Mouse (Mus musculus) forebrain, embryonic 13.5 days (tissue): Measurements from ENCODE around the gene Poldip3. TPM values are rescaled to one million over a fixed set of nuclear protein-coding genes. Genes with fewer than 3 reads are reported as not detected.

Source experiments
- ATAC-seq: fragments of 200-750 bp; cut with Nextera tagmentation; 2 replicates; pipeline ENCODE4 v1.8.0; 2017
- H3K27ac ChIP-seq: fragments of 300-500 bp; sonication (generic); 2 replicates; pipeline ENCODE4 v1.5.1; 2015; ENCODE audit warnings: inconsistent platforms, mild to moderate bottlenecking, moderate library complexity
- H3K27me3 ChIP-seq: fragments of 300-500 bp; sonication (generic); 2 replicates; pipeline ENCODE4 v1.6.1; 2015; ENCODE audit warnings: mild to moderate bottlenecking, inconsistent platforms
- H3K36me3 ChIP-seq: fragments of 300-500 bp; sonication (generic); 2 replicates; pipeline ENCODE4 v1.6.1; 2015; ENCODE audit warnings: mild to moderate bottlenecking, inconsistent platforms; ENCODE audit not compliant: poor library complexity, severe bottlenecking
- H3K4me1 ChIP-seq: fragments of 300-500 bp; sonication (generic); 2 replicates; pipeline ENCODE4 v1.6.1; 2015; ENCODE audit warnings: inconsistent platforms
- H3K4me2 ChIP-seq: fragments of 300-500 bp; sonication (generic); 2 replicates; pipeline ENCODE4 v1.6.1; 2015; ENCODE audit warnings: inconsistent platforms, mild to moderate bottlenecking, moderate library complexity
- H3K4me3 ChIP-seq: fragments of 300-500 bp; sonication (generic); 2 replicates; pipeline ENCODE4 v1.5.1; 2015; ENCODE audit warnings: mild to moderate bottlenecking, inconsistent platforms
- H3K9ac ChIP-seq: fragments of 300-500 bp; sonication (generic); 2 replicates; pipeline ENCODE4 v1.6.1; 2015; ENCODE audit warnings: mild to moderate bottlenecking, inconsistent platforms
- H3K9me3 ChIP-seq: fragments of 300-500 bp; sonication (generic); replicated peaks from 2 replicates; pipeline ENCODE4 v1.6.1; 2016; ENCODE audit warnings: inconsistent platforms
- WGBS: fragments of 180-500 bp; shearing (Covaris S2); methylation state at CpG from one replicate; pipeline ENCODE4 v1.1.7; 2015; 5-methylcytosine and 5-hydroxymethylcytosine counted together
- polyA plus RNA-seq: library from polyadenylated mRNA; unstranded; fragments of >200 nt; fragmentation: Nextera tagmentation; extraction: Ambion mirVana; gene quantifications from 2 replicates; pipeline ENCODE4 v1.2.1, GENCODE M21; 2015

The Poldip3 gene
- polyA plus RNA-seq, 1 experiment from 2014 or later: 155 TPM

DNA sequence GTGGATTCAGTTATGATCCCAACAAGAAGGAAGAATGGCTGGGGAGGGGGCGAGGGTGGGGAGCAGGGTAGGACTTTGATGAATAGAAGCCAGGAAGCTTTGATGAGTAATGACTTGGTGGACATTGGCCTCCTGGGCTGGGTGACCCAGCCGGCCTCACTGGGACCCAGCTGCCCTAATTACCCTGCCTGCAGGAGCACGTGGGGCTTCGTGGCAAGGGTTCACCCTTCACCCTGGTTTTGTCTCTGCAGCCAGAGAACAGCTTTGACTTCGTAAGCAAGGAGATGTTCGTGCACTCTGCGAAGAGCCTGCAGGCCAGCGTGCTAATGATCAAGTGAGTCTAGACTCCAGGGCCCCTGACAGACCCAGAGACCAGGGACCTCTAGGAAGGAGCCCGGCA lies 35.1 kb downstream of the Poldip3 start:
- H3K36me3 ChIP-seq: peaks cover 49% of the 10 kb centered on the region
- no peaks in the 10 kb centered on the region for H3K9me3 ChIP-seq
- no peak overlapping the region for H3K4me2 ChIP-seq
- H3K4me3 ChIP-seq: no peak overlapping the region
- peaks cover 34% of the 10 kb centered on the region for H3K4me1 ChIP-seq
- no peak for ATAC-seq
- 80% methylated on average over 9 of the region's 9 CpGs for WGBS
- no peak overlapping the region for H3K9ac ChIP-seq
- H3K27ac ChIP-seq: no peak overlapping the region
- H3K27me3 ChIP-seq: no peaks in the 10 kb centered on the region

- H3K4me3 ChIP-seq: no peak overlapping the region
- peak; percentile 77 for ATAC-seq
- H3K9me3 ChIP-seq: no peaks in the 10 kb centered on the region
- 17% methylated on average over 6 of the region's 11 CpGs for WGBS
- no peaks in the 10 kb centered on the region for H3K27me3 ChIP-seq
- H3K4me2 ChIP-seq: no peak overlapping the region
- H3K9ac ChIP-seq: 0 out of 2 replicates have a peak overlapping the region, but pooled peaks have one; percentile 43
- H3K36me3 ChIP-seq: peaks cover 40% of the 10 kb centered on the region
- no peak overlapping the region for H3K27ac ChIP-seq
- H3K4me1 ChIP-seq: peaks cover 22% of the 10 kb centered on the region
Observed at GRCm38 (mm10) chr15:83112898-83113297, 36.3 kb downstream of the Poldip3 start.

- no peak overlapping the region for H3K4me2 ChIP-seq
- WGBS: 91% methylated on average over 7 of the region's 7 CpGs
- H3K9me3 ChIP-seq: no peaks in the 10 kb centered on the region
- no peak overlapping the region for H3K9ac ChIP-seq
- H3K27me3 ChIP-seq: no peaks in the 10 kb centered on the region
- peaks cover 30% of the 10 kb centered on the region for H3K36me3 ChIP-seq
- no peak for ATAC-seq
- H3K4me1 ChIP-seq: peaks cover 22% of the 10 kb centered on the region
- no peak overlapping the region for H3K4me3 ChIP-seq
- no peak overlapping the region for H3K27ac ChIP-seq
Observed at GRCm38 (mm10) chr15:83111874-83112273, 37.3 kb downstream of the Poldip3 start.

GRCm38 (mm10) chr15:83111290-83111689 lies 37.9 kb downstream of the Poldip3 start:
- no peaks in the 10 kb centered on the region for H3K27me3 ChIP-seq
- H3K4me2 ChIP-seq: no peak overlapping the region
- H3K4me3 ChIP-seq: no peak overlapping the region
- 61% methylated on average over 6 of the region's 6 CpGs for WGBS
- H3K9me3 ChIP-seq: no peaks in the 10 kb centered on the region
- peaks cover 24% of the 10 kb centered on the region for H3K36me3 ChIP-seq
- peaks cover 22% of the 10 kb centered on the region for H3K4me1 ChIP-seq
- no peak for ATAC-seq
- H3K9ac ChIP-seq: no peak overlapping the region
- H3K27ac ChIP-seq: no peak overlapping the region

DNA sequence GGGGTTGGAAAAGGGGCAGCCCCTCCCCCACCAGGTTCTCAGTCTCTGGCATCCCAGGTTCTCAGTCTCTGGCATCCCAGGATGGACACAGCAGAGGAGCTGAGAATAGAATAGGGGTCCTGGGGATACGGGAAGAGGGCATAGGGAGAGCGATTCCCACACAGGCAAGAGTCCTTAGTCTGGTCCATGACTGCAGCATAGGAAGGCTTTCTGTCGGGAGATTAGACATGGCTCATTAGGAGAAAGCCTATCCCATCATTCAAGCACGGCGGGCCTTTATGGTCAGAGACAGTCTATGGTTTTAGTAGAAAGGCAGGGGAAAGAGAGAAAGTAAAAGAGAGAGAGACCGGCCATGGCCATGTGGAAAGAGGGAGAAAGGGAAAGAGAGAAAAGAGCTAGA lies 41.4 kb downstream of the Poldip3 start:
- no peaks in the 10 kb centered on the region for H3K9me3 ChIP-seq
- ATAC-seq: no peak
- no peak overlapping the region for H3K4me3 ChIP-seq
- no peak overlapping the region for H3K4me2 ChIP-seq
- no peak overlapping the region for H3K27ac ChIP-seq
- 39% methylated on average over 6 of the region's 6 CpGs for WGBS
- no peaks in the 10 kb centered on the region for H3K27me3 ChIP-seq
- H3K9ac ChIP-seq: no peak overlapping the region
- peaks cover 7% of the 10 kb centered on the region; the same call in 1 of the 2 replicates for H3K4me1 ChIP-seq
- H3K36me3 ChIP-seq: no peaks in the 10 kb centered on the region

DNA sequence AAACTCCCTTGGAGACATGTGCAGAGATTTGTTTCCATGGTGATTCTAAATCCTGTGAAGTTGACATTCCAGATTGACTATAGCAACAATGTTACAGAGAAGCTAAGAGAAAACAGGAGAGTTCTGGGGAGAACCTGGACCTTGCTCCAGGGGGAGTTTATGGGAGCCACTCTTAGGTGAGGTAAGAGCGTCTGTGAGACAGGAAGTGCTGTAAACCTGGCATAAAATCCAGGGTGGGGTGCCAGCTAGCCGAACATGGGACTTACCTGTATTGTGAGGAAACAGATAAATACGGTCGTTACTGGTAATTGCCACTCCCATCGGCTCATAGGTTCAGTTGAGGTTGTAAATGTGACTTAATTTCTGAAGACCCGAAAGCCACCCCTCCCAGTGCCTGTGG lies 42.8 kb downstream of the Poldip3 start:
- H3K27me3 ChIP-seq: no peaks in the 10 kb centered on the region
- no peak overlapping the region for H3K4me3 ChIP-seq
- peaks cover 6% of the 10 kb centered on the region; the same call in 1 of the 2 replicates for H3K4me1 ChIP-seq
- no peaks in the 10 kb centered on the region for H3K36me3 ChIP-seq
- H3K27ac ChIP-seq: no peak overlapping the region
- WGBS: 76% methylated on average over 6 of the region's 6 CpGs
- H3K4me2 ChIP-seq: no peak overlapping the region
- H3K9ac ChIP-seq: 0 out of 2 replicates have a peak overlapping the region, but pooled peaks have one; percentile 30
- no peaks in the 10 kb centered on the region for H3K9me3 ChIP-seq
- no peak for ATAC-seq

GRCm38 (mm10) chr15:83103111-83103510 lies 46.1 kb downstream of the Poldip3 start:
- Histone ChIP-seq H3K4me1 (peaks cover 18% of the 10 kb centered on the region), H3K27me3 (peaks cover 9% of the 10 kb centered on the region), H3K4me2 (no peak overlapping the region), H3K36me3 (no peaks in the 10 kb centered on the region), H3K9me3 (no peaks in the 10 kb centered on the region), H3K4me3 (no peak overlapping the region), H3K27ac (no peak overlapping the region), H3K9ac (no peak overlapping the region)
- ATAC-seq: no peak
- 20% methylated on average over 1 of the region's 1 CpGs for WGBS

DNA sequence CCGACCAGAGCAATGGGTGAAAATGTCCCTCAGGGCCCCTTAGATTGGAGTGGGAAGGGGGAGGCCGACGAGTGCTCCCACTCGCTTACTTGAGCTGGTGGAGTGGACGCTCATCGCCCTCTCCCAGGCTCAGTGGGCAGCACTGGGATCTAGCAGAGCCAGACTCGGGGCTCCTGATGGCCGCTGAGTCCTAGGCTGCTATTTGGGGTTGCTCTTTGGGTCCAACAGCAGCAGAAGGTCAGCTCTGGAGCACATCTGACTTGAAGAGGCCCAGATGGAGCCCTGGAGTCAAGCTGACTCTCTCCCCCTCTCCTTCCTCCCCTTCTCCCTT lies 48.9 kb downstream of the Poldip3 start:
- Histone ChIP-seq H3K9ac (peak overlapping the region; percentile 68), H3K4me1 (peaks cover 18% of the 10 kb centered on the region), H3K9me3 (no peaks in the 10 kb centered on the region), H3K4me3 (peak overlapping the region; percentile 43), H3K27ac (no peak overlapping the region), H3K27me3 (peaks cover 13% of the 10 kb centered on the region), H3K4me2 (peak overlapping the region; percentile 76), H3K36me3 (no peaks in the 10 kb centered on the region)
- WGBS: 2% methylated on average over 8 of the region's 8 CpGs
- ATAC-seq: peak; percentile 57

DNA sequence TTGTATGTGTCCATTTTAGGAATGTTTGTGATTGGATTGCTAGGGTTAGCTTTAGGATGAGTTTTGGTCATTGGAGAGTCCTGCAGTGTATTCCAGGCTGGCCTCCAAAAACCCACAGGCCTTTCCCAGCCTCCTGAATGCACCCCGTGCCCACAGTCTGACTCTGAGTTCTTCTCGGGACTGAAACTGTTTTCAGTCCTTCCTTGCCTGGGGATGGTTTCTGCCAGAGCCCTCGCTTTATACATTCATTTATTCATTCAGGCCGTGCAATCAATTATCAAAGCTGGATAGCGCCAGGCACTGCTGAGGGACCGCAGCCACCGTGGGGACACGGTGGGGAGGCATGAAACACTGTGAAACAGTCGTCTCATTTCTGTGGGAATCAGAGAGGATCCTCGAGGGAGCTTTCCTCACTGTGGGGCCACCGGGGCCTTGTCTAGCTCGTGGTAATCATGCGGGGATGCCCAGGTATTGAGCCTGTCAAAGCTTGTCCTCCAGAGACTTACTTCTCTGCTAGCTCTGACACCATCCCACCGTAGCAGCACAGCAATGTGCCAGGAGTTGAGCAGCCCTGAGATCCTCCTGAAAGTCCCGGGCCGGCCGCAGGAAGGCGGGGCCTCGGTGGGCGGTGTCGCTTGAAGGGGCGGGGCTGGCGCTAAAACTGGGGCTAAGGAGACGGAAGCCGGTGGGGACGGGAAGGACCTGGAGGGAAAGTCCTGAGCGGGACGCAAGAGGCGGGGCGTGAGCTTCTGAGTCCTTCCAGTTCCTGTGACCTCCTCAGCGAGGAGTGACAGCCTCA lies 49.5 kb downstream of the Poldip3 start:
- Histone ChIP-seq H3K36me3 (no peaks in the 10 kb centered on the region), H3K4me1 (peaks cover 18% of the 10 kb centered on the region), H3K4me3 (peak overlapping the region; percentile 43), H3K4me2 (peak overlapping the region; percentile 76), H3K27ac (no peak overlapping the region), H3K9ac (peak overlapping the region; percentile 68), H3K9me3 (no peaks in the 10 kb centered on the region), H3K27me3 (peaks cover 13% of the 10 kb centered on the region)
- ATAC-seq: peak; percentile 83
- WGBS: 2% methylated on average over 31 of the region's 31 CpGs

DNA sequence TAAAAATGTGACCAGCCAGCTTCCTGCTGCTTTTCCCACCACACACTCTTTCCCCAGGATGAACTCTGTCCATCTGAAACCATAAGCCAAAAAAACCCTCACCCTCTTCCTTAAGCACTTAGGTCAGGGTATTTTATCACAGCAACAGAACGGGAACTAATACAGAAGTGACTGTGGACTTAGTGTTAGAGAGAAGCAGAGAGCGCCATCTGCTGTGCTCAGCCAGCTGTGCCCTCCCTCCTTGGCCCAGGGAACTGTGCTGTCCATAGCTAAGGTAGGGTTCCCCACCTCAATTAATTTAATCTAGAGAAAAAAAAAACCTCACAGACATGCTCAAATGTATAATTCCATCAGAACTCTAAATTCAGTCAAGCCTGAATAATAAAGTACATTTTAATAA lies 53.2 kb downstream of the Poldip3 start:
- 50% methylated on average over 2 of the region's 2 CpGs for WGBS
- ATAC-seq: no peak
- Histone ChIP-seq H3K9ac (no peak overlapping the region), H3K9me3 (no peaks in the 10 kb centered on the region), H3K27ac (no peak overlapping the region), H3K36me3 (no peaks in the 10 kb centered on the region), H3K27me3 (peaks cover 13% of the 10 kb centered on the region), H3K4me2 (no peak overlapping the region), H3K4me3 (no peak overlapping the region), H3K4me1 (peaks cover 18% of the 10 kb centered on the region)

GRCm38 (mm10) chr15:83093687-83094086 lies 55.5 kb downstream of the Poldip3 start:
- Histone ChIP-seq H3K4me2 (no peak overlapping the region), H3K27ac (no peak overlapping the region), H3K4me3 (no peak overlapping the region), H3K9ac (no peak overlapping the region), H3K27me3 (peaks cover 23% of the 10 kb centered on the region), H3K4me1 (peaks cover 13% of the 10 kb centered on the region), H3K9me3 (no peaks in the 10 kb centered on the region), H3K36me3 (no peaks in the 10 kb centered on the region)
- 81% methylated on average over 2 of the region's 2 CpGs for WGBS
- ATAC-seq: no peak

DNA sequence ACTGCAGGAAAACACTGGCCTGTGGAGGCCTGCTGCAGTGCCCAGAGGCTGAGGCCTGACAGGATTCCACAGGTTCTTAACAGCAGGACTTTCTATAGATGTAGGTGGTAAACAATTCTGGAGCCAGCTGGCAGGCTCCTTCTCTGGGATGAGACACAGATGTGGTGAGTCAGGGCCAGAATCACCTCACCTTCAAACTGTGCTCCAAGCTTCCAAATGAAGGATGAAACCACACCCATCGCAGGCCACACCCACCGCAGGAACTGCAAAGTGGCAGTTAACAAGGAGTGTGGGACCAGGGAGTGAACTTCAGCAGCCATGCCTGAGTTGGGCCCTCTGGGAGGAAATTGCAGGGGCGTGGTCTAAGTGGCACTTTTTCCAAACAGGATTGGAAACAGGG lies 58.3 kb downstream of the Poldip3 start:
- Histone ChIP-seq H3K9ac (no peak overlapping the region), H3K36me3 (no peaks in the 10 kb centered on the region), H3K4me1 (peaks cover 20% of the 10 kb centered on the region), H3K27me3 (peaks cover 20% of the 10 kb centered on the region), H3K27ac (no peak overlapping the region), H3K9me3 (no peaks in the 10 kb centered on the region), H3K4me2 (no peak overlapping the region), H3K4me3 (no peak overlapping the region)
- 59% methylated on average over 3 of the region's 3 CpGs for WGBS
- ATAC-seq: no peak

DNA sequence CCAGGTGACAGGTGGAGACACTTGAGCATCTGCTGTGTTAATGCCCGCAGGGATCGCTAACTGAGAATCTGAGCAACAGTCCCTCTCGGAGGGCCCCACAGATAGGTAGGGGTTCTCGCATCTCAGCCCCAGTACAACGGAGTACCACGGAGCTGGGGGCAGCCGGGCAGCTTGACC lies 59.9 kb downstream of the Poldip3 start, which contains the start of gene Serhl:
TSS of gene Serhl (plus strand) at position 78 of the 177 bp plus-strand sequence.
- Histone ChIP-seq H3K9me3 (no peaks in the 10 kb centered on the region), H3K4me1 (peaks cover 24% of the 10 kb centered on the region), H3K4me2 (peak within 1 kb of the TSS; percentile 34), H3K9ac (peak within 1 kb of the TSS; percentile 26; the same call in 1 of the 2 replicates), H3K27me3 (peaks cover 22% of the 10 kb centered on the region), H3K4me3 (no peak within 1 kb of the TSS), H3K36me3 (no peaks in the 10 kb centered on the region), H3K27ac (no peak within 1 kb of the TSS)
- 14% methylated on average over 7 of the region's 7 CpGs for WGBS
- ATAC-seq: no peak
